Mouse (Mus musculus): ENCODE results near the gene Stag2.

The Stag2 gene

DNA sequence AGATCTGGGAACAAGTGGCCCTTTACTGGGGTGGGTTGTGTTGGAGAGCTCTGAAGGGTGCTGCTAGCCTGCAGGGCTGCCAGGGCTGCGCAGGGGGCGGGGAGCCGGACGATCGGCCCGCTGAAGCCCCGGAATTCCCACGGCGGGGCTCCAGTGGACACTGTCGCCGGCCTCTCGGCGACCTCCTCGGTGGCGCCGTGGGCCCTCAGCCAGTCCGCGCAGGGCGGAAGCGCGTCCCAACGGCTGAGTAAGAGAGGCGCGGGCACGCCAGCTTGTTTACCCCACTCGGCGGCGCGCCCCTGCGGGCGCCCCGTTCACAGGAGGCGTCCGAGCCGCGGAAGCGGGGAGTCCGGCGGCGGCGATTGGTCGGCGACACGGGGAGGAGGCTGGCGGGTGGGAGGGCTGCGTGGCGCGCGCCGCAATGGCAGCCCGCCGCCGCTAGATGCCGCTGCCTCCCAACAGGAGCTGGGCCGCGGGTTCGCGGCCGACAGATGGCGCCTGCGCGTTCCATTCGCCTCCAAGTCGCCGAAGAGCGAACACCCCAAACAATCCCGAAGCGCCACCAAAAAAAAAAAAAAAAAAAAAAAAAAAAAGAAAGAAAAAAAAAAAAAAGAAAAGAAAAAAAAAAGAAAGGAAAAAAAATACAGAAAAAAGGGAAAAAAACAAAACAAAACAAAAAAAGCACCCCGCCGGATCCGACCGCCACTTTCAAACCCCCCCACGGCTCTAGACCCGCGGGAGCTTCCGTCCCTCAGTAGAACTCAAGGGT lies at the start of gene Stag2:
Gene Stag2, plus strand, starts transcription at position 530 of the 769 bp plus-strand sequence.
- peak; percentile 87 for DNase-seq (ENCODE audit: low spot score)

DNA sequence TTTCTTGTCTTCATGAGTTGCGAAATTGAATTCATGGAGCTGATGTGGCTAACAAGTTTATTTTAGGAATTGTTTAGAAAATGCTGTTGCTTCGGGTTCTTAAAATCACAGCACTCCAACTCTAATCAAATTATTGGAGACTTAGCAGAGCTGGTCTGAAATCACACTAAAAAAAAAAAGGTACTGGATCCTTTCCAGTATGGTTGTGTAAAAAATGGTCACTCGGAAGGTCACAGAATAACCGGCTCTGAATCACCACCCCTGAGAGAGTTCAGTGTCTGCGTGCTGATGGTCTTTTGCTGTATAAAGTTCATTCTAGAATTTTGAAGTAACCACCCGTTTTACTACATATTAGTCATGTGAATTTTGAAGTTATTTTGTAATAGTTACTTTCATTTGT lies 42.0 kb upstream of the Stag2 start:
- DNase-seq (ENCODE audit: low spot score): peak; percentile 13

GRCm38 (mm10) chrX:42110585-42110984 lies 38.5 kb upstream of the Stag2 start:
- DNase-seq (ENCODE audit: low spot score): no peak

DNA sequence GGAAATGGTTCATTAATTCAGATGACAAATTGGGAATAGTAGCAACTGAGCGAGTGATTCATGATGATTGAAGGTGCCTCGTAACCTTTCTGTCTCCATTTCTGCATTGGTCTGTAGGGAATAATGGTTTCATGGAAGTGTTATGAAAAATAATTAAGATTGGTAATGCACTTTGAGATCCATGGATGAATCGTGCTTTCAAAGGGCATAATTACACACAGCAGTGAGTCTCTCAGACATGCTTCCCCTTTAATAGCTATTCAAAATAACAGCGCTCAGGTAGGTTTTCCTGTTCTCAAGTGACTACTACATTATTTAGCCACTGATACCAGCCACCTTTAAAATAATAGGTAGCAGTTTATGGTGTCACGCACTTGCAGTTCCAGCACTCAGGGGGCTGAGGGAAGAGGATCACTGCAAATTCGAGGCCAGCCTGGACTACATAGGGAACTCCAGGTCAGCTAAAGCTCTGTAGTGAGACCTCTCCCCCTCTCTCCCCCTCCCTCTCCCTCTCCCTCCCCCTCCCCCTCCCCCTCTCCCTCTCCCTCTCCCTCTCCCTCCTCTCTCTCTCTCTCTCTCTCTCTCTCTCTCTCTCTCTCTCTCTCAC lies 29.6 kb upstream of the Stag2 start:
- no peak for DNase-seq (ENCODE audit: low spot score)

- DNase-seq (ENCODE audit: low spot score): no peak
Measured at GRCm38 (mm10) chrX:42124963-42125697, 24.0 kb upstream of the Stag2 start.

- DNase-seq (ENCODE audit: low spot score): peak; percentile 29
Measured at GRCm38 (mm10) chrX:42139882-42140281, 9.2 kb upstream of the Stag2 start.

- DNase-seq (ENCODE audit: low spot score): no peak
Measured at GRCm38 (mm10) chrX:42142620-42143019, 6.5 kb upstream of the Stag2 start.

- no peak for DNase-seq (ENCODE audit: low spot score)
Measured at GRCm38 (mm10) chrX:42143991-42144390, 5.1 kb upstream of the Stag2 start.

GRCm38 (mm10) chrX:42148016-42148451 lies 1.1 kb upstream of the Stag2 start:
- peak; percentile 47 for DNase-seq (ENCODE audit: low spot score)

- no peak for DNase-seq (ENCODE audit: low spot score)
Measured at GRCm38 (mm10) chrX:42149557-42150345, 634 bp downstream of the Stag2 start.

GRCm38 (mm10) chrX:42150346-42151023 lies 1.4 kb downstream of the Stag2 start:
- DNase-seq (ENCODE audit: low spot score): peak; percentile 77

DNA sequence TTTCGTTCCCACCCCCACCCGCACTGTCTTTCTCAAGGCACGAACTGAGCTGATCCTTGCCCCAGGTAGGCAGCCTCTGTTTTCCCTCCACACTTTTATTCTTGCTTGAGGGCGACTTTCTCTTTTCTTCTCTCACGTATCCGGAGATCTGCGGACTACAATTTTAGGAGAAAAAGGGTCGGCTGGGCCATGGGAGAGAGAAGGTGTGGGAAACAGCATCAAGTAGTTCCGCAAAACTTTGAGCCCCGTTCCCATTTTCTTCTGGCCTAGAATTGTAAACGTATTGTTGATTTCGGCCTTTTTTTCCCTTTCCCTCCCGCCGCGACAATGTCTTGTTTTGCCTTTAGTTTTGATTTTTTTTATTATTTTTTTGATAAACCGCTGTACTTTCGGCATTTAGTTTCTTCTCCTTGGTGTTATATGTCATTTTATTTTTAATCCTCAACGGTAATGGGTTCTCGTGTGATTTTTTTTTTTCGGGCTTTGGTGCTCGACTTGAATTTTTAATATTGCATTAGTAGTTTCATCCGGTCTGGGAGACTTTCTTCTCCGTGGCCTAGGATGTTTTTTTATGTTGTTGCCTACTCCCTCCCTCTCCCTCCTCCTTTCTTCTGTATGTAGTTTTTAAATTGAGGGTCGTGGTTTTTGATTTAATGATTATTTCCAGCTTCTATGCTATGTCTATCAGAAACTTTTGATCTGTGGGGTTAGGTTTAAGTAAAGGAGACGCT lies 2.1 kb downstream of the Stag2 start:
- no peak for DNase-seq (ENCODE audit: low spot score)

- DNase-seq (ENCODE audit: low spot score): peak; percentile 90
Measured at GRCm38 (mm10) chrX:42151903-42152369, 2.8 kb downstream of the Stag2 start.

- no peak for DNase-seq (ENCODE audit: low spot score)
Measured at GRCm38 (mm10) chrX:42153056-42153455, 3.9 kb downstream of the Stag2 start.

DNA sequence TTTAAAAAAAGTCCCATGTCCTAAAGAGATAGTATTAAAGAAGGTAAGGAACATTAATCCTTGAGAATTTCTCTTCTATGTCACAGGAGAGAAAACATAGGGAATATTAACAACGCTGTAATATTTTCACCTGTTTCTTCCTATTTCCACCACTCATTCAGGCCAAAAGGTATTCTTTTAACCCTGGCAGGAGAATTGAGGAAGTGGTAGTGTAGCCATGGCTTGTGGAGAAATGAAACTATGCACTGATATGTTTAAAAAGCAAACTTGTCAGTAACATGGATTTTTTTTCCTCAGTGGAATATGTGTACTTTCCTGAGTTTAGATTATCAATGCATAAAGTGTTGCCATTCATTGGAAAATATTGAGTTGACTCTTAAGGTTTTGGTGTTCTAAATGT lies 16.3 kb downstream of the Stag2 start:
- no peak for DNase-seq (ENCODE audit: low spot score)

DNA sequence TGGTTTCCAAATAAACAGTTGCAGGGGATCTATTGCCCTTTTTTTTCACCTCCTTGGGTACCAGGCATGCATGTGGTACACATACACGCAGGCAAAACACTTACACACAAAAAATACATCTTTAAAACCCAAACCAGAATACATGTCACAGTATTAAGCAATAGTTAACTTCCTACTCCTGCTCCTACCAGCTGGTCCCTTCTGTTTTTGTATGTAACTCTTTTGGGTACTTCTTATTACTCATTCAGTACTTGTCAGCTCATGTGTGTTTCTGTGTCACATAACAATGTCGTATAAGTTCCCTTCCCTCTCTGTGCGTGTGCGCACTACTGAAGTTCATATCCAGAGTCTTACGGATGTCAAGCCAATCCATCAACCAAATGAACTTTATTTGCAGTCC lies 21.7 kb downstream of the Stag2 start:
- DNase-seq (ENCODE audit: low spot score): no peak

GRCm38 (mm10) chrX:42187590-42187989 lies 38.5 kb downstream of the Stag2 start:
- DNase-seq (ENCODE audit: low spot score): no peak

DNA sequence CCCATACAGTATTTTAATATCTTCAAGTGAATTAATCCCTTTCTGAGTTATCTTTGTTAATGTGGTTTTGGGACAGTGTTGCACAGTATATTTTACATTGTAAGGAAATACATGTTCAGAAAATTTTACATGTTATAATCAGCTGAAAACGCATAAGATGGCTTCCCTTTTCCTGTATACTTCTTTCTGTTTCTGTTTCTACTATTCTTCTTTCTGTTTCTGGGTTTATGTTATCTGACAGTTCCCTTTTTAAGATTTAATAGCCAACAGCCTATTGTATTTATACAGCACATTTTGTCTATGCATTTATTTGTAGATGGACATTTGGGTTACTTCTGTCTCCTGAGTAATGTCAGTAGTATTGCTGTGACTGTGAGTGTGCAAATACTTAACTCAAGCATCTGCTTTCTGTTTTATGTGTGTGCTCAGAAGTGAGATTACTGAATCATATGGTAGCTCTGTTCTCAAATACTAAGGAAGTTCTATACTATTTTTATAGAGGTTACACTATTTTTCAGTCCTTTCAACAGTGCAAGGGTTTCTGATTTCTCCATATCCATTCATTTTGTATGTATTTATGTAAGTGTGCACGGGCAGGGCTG lies 39.8 kb downstream of the Stag2 start:
- DNase-seq (ENCODE audit: low spot score): no peak

- DNase-seq (ENCODE audit: low spot score): no peak
Measured at GRCm38 (mm10) chrX:42194608-42195007, 45.5 kb downstream of the Stag2 start.

GRCm38 (mm10) chrX:42202482-42202881 lies 53.4 kb downstream of the Stag2 start:
- DNase-seq (ENCODE audit: low spot score): no peak

Measured in lung, postnatal 25 days (tissue).